Mouse (Mus musculus) bone marrow, adult 2 months (tissue): ENCODE measurements around the gene Ms4a10.

Experiments used
- CTCF ChIP-seq: fragments of 200-500 bp; IDR thresholded peaks from 2 replicates; pipeline ENCODE4 v1.5.1; 2011; ENCODE audit warnings: low read length, control low read depth; ENCODE audit not compliant: control insufficient read depth, insufficient read depth
- POLR2A ChIP-seq: fragments of 200-500 bp; IDR thresholded peaks from 2 replicates; pipeline ENCODE4 v1.6.1; 2011; ENCODE audit warnings: low read depth, mild to moderate bottlenecking, control low read depth, low read length, borderline replicate concordance; ENCODE audit not compliant: control insufficient read depth

DNA sequence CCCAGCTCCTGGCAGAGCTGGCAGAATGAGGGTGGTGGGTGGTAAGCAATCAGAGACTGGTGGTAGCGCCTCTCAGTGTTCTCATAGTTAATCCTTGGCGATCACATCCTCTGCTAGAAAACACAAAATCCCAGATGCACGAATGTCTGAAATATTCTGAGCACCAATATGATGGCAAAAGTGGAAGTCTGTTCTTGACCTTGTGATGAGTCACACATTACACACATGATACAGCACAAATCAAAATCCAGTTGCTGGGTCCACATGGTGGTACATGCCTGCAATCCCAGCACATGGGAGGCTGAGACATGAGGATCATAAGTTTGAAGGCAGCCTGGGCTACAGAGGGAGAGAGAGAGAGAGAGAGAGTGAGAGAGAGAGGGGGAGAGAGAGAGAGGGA, 53.4 kb downstream of the Ms4a10 start:
- TF ChIP-seq CTCF (no peak), POLR2A (no peak)
